Mouse (Mus musculus) heart, postnatal 0 days (tissue): Measurements from ENCODE around the gene Vstm5. TPM values are rescaled to one million over a fixed set of nuclear protein-coding genes. Genes with fewer than 3 reads are reported as not detected.

ENCODE experiments used
- ATAC-seq: fragments of 200-750 bp; cut with Nextera tagmentation; 2 replicates; pipeline ENCODE4 v1.8.0; 2017; ENCODE audit warnings: low read depth, moderate number of reproducible peaks, moderate library complexity; ENCODE audit not compliant: insufficient read depth
- DNase-seq: peaks from one replicate; pipeline ENCODE4 v3.0.0-alpha.2; 2016; ENCODE audit warnings: low spot score
- H3K27ac ChIP-seq: fragments of 300-500 bp; sonication (generic); 2 replicates; pipeline ENCODE4 v1.5.1; 2014; ENCODE audit warnings: low read depth, mild to moderate bottlenecking
- H3K27me3 ChIP-seq: fragments of 300-500 bp; sonication (generic); 2 replicates; pipeline ENCODE4 v1.6.1; 2014; ENCODE audit warnings: low read length, mixed read lengths; ENCODE audit not compliant: control insufficient read depth, insufficient read depth
- H3K36me3 ChIP-seq: fragments of 300-500 bp; sonication (generic); replicated peaks from 2 replicates; pipeline ENCODE4 v1.6.1; 2014; ENCODE audit warnings: low read length, mixed read lengths; ENCODE audit not compliant: control insufficient read depth, insufficient read depth
- H3K4me1 ChIP-seq: fragments of 300-500 bp; sonication (generic); 2 replicates; pipeline ENCODE4 v1.6.1; 2014; ENCODE audit warnings: antibody characterized with exemption; ENCODE audit not compliant: control insufficient read depth, insufficient read depth
- H3K4me2 ChIP-seq: fragments of 300-500 bp; sonication (generic); 2 replicates; pipeline ENCODE4 v1.6.1; 2014; ENCODE audit warnings: low read depth, mild to moderate bottlenecking, low read length, moderate library complexity
- H3K4me3 ChIP-seq: fragments of 300-500 bp; sonication (generic); 2 replicates; pipeline ENCODE4 v1.5.1; 2014; ENCODE audit warnings: low read depth, low read length
- H3K9ac ChIP-seq: fragments of 300-500 bp; sonication (generic); replicated peaks from 2 replicates; pipeline ENCODE4 v1.6.1; 2014; ENCODE audit warnings: low read depth, low read length, mixed read lengths
- H3K9me3 ChIP-seq: fragments of 300-500 bp; sonication (generic); replicated peaks from 2 replicates; pipeline ENCODE4 v1.6.1; 2016; ENCODE audit warnings: low read length; ENCODE audit not compliant: control insufficient read depth
- CTCF ChIP-seq: IDR thresholded peaks from 2 replicates; pipeline ENCODE4 v1.5.1; 2016; ENCODE audit warnings: antibody characterized with exemption, control low read depth, low read depth
- EP300 ChIP-seq: IDR thresholded peaks from 2 replicates; pipeline ENCODE4 v1.6.1; 2016; ENCODE audit warnings: antibody characterized with exemption, low read depth
- WGBS: fragments of 180-500 bp; shearing (Covaris S2); extraction: QIAGEN DNeasy Blood & Tissue Kit; methylation state at CpG from one replicate; pipeline ENCODE4 v1.1.7; 2014; 5-methylcytosine and 5-hydroxymethylcytosine counted together
- polyA plus RNA-seq: library from polyadenylated mRNA; unstranded; fragments of >200 nt; fragmentation: Nextera tagmentation; extraction: Ambion mirVana; gene quantifications from 2 replicates; pipeline ENCODE4 v1.2.1, GENCODE M21; 2015
- total RNA-seq: library from RNA; depleted of rRNA; stranded (reverse); fragments of >200 nt; gene quantifications from 2 replicates; pipeline ENCODE4 v1.2.3, GENCODE M21; 2014; ENCODE audit warnings: low replicate concordance

Vstm5 gene
- total and polyA plus RNA-seq, 2 experiments from 2014 or later: 1.5 to 1.6 TPM

DNA sequence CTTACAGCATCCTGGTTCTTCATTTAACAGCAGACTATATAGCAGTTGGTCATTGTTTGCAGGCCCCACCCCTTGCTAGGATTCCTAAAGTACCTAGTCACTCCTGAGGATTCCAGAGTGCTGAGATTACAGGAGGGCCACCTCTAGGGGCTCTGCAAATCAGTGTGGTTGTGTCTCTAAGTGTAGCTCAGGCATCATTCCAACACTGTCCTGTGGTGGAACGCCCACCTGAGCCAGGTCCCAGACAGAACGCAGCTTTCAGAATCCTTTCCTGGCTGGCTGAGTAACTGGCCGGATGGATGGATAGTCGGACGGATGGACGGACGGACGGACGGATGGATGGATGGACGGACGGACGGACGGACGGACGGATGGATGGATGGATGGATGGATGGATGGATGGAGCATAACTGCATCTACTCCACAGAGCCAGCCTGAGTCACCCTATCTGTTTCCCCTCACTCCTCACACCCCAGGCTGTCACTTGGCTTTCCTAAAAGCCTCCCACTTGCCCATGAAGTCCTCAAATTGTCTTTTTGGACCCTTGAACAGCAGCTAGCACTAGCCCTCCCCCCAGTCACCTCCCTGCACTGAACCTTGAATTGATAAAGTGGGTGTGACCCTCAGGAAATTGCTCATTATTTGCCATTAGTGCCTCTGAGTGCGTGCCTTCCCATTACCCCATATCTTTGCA, 401 bp upstream of the Vstm5 start:
- no peaks in the 10 kb centered on the region for H3K36me3 ChIP-seq
- H3K4me1 ChIP-seq: peaks cover 9% of the 10 kb centered on the region
- peak; percentile 33 for DNase-seq
- ATAC-seq: peak; percentile 50
- peak overlapping the region; percentile 51; the same call in 1 of the 2 replicates for H3K9ac ChIP-seq
- WGBS: 47% methylated on average over 16 of the region's 16 CpGs
- no peaks in the 10 kb centered on the region for H3K27me3 ChIP-seq
- H3K4me2 ChIP-seq: peak overlapping the region; percentile 87
- no peaks in the 10 kb centered on the region for H3K9me3 ChIP-seq
- TF ChIP-seq CTCF: no peak
- no peak for TF ChIP-seq EP300
- peak overlapping the region; percentile 56 for H3K27ac ChIP-seq
- H3K4me3 ChIP-seq: peak overlapping the region; percentile 52

DNA sequence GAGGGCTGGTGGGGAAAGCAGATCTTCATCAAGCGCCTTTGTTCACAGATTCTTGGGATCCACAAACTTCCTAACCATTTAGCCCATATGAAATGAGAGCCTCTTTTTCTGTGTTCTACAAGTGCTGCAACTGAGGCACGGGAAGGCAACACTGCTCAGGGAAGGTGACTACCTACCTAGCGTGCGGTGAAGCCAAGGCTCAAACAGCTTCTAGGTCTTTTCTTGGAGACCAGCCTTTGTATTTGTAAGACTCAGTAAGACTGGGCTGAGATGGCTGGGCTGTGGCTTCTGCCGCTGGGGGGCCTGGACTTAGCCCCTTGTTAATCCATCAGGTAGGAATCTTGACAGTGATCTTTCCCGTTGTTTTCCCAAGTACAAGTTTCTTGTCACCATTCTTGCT, 1.2 kb downstream of the Vstm5 start:
- H3K4me1 ChIP-seq: peaks cover 9% of the 10 kb centered on the region
- no peak overlapping the region for H3K27ac ChIP-seq
- no peak overlapping the region for H3K4me3 ChIP-seq
- TF ChIP-seq EP300: no peak
- no peaks in the 10 kb centered on the region for H3K36me3 ChIP-seq
- WGBS: 87% methylated on average over 6 of the region's 6 CpGs
- no peak overlapping the region for H3K4me2 ChIP-seq
- no peak for DNase-seq
- no peaks in the 10 kb centered on the region for H3K27me3 ChIP-seq
- no peak overlapping the region; the same call in 1 of the 2 replicates for H3K9ac ChIP-seq
- H3K9me3 ChIP-seq: no peaks in the 10 kb centered on the region
- no peak for ATAC-seq

DNA sequence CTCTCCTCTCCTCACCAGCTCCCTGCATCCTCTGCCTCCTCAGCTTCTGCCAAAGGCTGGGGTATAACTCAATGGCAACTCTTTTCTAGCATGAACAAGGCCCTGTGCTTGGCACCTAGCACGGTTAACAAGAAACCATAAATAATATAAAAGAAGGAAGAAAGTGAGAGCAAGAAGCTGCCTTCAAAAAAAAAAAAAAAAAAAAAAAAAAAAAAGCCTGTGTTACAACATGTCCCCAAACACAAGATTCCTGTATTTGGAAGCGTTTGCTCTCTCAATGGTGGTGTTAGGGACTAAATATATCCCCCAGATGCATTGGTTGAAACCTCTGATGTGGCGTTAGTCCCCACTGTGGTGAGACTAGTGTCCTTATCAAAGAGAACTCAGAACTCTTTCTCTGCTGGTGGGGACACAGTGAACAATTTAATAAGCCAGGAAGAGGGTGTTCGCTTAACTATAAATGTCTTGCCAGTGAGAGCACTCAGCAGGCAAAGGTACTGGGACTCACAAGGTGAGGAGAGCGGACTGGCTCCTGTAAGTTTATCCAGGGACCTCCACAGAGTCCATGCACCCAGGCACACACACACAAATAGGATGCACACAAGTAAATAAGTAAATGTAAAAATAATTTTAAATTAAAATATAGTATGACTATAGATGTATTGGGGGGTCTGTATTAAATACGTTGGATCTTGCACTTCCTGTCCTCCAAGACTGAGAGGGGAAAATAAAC, 2.2 kb downstream of the Vstm5 start:
- H3K4me2 ChIP-seq: no peak overlapping the region
- peaks cover 9% of the 10 kb centered on the region for H3K4me1 ChIP-seq
- DNase-seq: no peak
- H3K36me3 ChIP-seq: no peaks in the 10 kb centered on the region
- H3K9me3 ChIP-seq: no peaks in the 10 kb centered on the region
- H3K27ac ChIP-seq: no peak overlapping the region
- no peak overlapping the region for H3K4me3 ChIP-seq
- WGBS: 59% methylated on average over 6 of the region's 6 CpGs
- ATAC-seq: no peak
- no peak overlapping the region for H3K9ac ChIP-seq
- no peaks in the 10 kb centered on the region for H3K27me3 ChIP-seq
- TF ChIP-seq EP300 (no peak), CTCF (no peak)

DNA sequence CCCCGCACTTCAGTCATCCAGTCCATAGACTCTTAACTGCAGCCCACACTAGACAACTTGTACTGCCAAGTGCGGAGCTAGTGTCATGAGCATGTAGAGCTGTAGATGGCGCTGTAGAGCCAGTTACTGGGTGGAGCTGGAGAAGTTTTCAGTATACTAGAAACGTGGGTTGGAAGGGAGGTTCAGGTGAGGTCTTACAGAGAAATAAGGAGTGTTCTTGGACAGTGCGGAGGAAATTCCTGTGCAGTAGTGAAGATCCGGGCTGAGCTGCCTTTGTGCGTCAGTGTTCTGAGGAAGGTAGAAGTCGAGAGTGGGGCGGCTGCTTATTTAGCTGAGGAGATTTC, 2.7 kb downstream of the Vstm5 start:
- no peak overlapping the region for H3K4me2 ChIP-seq
- no peak overlapping the region for H3K9ac ChIP-seq
- H3K4me3 ChIP-seq: no peak overlapping the region
- 0 out of 2 replicates have a peak, but pooled peaks have one; percentile 12 for ATAC-seq
- no peak for TF ChIP-seq EP300
- TF ChIP-seq CTCF: peak; percentile 63
- no peaks in the 10 kb centered on the region for H3K27me3 ChIP-seq
- 45% methylated on average over 9 of the region's 9 CpGs for WGBS
- DNase-seq: peak; percentile 72
- H3K27ac ChIP-seq: no peak overlapping the region
- H3K4me1 ChIP-seq: peaks cover 9% of the 10 kb centered on the region
- no peaks in the 10 kb centered on the region for H3K9me3 ChIP-seq
- H3K36me3 ChIP-seq: no peaks in the 10 kb centered on the region

DNA sequence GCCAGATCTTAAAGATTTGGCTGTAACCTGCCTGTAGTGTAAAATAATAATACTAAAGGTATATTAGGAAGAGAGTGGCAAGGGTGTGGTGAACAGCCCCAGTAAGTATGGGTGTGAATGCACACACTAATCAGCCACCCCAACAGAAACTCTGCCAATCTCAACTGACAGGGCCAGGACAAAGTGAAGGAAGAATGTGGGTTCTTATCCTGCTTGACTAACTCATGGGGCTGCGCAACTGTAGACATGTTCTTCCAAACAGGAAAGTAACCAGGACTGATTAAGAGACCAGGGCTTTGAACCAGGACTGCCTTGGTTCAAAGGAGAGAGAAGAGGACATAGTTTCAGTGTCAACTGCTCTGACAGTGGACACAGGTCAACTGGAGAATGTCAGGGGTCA, 3.3 kb downstream of the Vstm5 start:
- WGBS: 77% methylated on average over 1 of the region's 1 CpGs
- no peak for ATAC-seq

More for the DNA sequence above, 3.3 kb downstream of the Vstm5 start:
- H3K4me3 ChIP-seq: no peak overlapping the region
- no peak for DNase-seq
- no peak overlapping the region for H3K4me2 ChIP-seq
- H3K9me3 ChIP-seq: no peaks in the 10 kb centered on the region
- TF ChIP-seq CTCF (no peak), EP300 (no peak)
- H3K9ac ChIP-seq: no peak overlapping the region
- no peak overlapping the region for H3K27ac ChIP-seq
- no peaks in the 10 kb centered on the region for H3K27me3 ChIP-seq
- no peaks in the 10 kb centered on the region for H3K36me3 ChIP-seq
- H3K4me1 ChIP-seq: peaks cover 9% of the 10 kb centered on the region
